Mouse (Mus musculus): ENCODE measurements at regions not wholly inside any gene's neighbourhood (a gene's known extent, or its start where the extent isn't known, plus 50 kb on each side); places are given as distances from the start of the nearest gene placed in this dataset.

DNA sequence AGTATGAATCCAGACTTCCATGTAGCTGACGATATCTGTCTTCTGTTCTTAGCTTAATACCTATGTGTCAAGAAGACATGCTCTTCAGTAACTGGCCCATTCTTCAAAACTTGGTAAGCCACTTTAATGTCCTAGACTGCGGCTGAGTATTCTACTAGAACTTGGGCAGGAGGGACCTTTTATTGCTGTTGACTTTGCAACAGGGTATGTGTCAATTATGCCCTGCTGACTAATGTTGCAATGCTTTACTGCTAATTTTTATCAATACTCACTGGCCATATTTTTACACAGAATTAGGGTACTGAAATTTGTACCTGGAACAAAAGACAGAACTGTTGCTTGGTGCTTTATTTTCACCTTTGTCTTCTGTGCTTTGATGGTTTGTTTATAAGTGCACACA, 746.9 kb downstream of the Ppargc1a start:
- DNase-seq (ENCODE audit: low read depth, low spot score), result no peak

DNA sequence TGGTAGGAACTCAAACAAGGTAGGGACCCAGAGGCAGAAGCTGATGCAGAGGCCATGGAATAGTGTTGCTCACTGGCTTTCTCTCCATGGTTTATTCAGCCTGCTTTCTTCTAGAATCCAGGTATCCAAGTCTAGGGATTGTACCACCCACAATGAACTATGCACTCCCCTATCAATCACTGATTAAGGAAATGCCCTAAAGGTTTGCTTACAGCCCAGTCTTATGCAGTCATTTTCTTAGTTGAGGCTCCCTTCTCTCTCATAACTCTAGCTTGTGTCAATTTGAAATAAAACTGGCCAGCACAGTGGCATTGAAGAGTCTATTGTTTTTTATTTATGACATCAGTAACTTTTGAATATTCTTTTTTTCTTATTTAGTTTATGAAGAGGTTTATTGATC, 747.6 kb downstream of the Ppargc1a start:
- DNase-seq (ENCODE audit: low read depth, low spot score), result no peak

- DNase-seq (ENCODE audit: low read depth, low spot score), result no peak
Observed at GRCm38 (mm10) chr5:50795310-50795709, 736.5 kb upstream of the Adgra3 start.

DNA sequence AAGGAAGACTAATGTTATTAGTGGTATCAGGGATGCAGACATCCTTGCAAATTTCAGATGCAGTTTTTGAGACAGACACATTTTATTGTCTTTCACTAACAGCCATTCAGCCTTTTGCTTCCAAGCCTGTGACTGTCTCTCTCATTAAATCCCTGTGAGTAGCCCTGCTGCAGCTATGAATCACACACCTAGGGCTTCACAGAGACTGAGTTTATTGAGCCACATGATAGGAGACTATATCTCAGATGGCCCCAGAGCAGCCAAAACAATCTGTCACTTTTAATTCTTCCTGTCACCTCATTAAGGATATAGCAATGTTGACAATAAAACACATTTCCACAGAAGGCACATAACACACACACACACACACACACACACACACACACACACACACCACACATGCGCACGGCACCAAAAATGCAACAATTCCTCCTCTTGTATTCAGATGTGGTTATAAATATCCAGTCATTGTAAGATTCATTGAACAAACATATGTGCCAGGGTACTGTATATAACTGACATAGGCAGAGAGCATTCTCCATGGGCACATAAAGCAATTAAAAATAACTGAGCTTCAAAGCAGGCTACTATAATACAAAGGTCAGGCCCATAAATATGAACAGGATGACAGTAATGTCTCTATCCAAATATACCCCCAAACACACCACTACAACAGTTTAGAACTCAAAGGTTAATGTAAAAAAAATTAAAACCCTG, 735.8 kb upstream of the Adgra3 start:
- no peak for DNase-seq (ENCODE audit: low read depth, low spot score)

DNA sequence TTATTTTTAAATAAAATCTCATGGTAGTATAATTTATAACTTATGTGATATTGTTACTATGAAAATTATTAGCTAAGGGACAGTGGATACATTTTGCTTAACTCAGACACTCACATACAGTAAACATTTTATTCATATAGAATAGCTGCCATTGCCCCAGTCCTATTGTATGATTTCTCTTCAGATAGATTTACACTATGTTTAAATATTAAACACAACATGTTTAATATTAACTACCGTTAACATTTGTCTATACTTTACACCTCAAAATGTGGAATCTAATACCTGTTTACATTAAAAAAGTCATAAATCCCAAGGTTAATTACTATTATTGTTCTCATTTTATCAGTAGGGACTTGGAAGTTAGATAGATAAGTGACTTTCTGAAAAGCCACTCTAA, 734.8 kb upstream of the Adgra3 start:
- no peak for DNase-seq (ENCODE audit: low read depth, low spot score)

DNA sequence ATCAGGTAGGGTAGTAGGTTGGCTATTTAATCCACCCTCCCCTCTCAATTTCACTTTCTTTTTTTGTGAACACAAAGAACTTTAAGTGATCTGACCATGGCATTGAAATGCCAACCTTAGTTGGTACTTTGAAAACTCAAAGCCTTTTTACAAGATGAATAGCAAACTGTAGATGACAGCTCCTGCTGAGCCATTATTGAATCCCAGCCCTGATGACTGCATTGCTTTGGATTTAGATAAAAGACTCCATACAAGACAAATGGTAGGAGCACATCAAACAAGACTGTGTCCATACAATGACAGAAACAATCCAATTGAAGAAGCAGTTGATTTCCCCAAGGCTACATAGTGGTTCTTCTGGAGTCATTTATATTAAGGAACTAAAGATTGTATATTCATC, 726.5 kb upstream of the Adgra3 start:
- DNase-seq (ENCODE audit: low read depth, low spot score), result no peak

GRCm38 (mm10) chr5:50779138-50779537, 720.3 kb upstream of the Adgra3 start:
- DNase-seq (ENCODE audit: low read depth, low spot score), result no peak

DNA sequence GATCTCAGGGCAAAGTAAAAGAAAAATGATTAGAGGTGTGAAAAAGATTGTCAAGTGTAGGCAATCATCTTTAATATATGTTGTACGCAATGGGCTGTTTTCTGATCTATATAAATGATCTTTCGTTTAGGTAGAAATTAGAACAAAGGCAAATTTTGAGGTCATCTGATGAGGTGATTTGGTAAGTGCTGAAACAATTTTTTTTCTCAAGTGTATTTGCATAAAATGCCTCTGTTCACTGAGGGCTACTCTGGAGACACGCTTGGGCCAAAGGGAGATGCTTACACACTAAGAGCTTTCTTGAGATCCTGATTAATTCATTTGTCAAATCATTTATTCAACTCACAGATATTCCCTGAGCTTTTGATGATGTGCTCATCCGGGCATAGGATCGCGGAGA, 719.4 kb upstream of the Adgra3 start:
- DNase-seq (ENCODE audit: low read depth, low spot score), result no peak

DNA sequence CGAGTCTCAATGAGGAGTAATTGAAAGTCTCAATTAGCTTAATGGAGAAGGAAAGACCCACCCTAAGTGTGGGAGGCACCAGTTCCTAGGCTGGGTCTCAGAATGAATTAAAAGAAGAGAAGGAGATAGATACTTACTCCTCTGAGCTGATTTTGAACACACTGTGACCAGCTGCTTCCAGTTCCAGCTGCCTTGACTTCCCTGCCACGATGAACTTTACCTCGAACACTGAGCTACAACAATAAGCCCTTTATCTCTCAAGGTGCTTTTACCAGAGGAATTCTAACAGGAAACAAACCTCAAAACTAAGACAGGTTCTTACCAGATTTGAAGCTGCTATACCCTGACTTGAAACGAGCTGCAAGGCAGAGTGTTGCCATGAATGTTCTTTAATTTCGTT, 703.5 kb upstream of the Adgra3 start:
- DNase-seq (ENCODE audit: low read depth, low spot score), result no peak

DNA sequence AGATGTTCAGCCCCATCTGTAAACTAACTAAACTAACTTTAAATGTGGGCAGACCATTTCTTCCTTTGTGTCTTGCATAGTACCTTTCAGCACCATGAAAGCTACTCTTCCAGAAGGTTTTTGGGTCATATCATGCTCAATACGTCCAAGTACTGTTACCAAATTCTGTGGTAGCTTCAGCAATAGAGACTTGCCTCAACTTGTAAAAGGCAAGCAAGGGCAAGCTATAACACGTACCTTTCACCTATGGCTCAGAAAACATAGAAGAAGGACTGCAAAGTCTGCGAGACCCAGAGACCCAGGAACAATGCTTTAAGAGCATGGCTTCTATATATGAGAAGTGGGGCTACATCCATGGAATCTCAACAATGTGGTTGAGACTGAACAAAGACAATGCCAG, 701.6 kb upstream of the Adgra3 start:
- no peak for DNase-seq (ENCODE audit: low read depth, low spot score)

DNA sequence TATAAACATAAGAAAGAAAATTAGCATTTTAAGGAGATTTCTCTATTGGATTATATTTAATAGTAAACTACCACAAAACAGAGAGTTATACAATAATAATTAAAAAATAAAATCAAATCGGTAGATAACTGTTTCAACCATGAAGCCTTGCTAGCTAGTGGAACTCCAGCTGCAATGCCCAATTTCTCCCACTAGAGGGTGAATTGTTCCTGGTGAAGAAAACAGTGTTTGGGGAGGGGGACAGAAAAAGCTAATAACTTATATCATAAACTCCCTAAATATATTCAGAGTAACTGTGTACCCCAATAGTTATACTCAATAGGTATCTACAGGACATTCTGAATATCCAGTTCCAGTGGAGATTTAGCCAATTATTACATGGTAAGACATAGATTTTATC, 694.0 kb upstream of the Adgra3 start:
- peak; percentile 54 for DNase-seq (ENCODE audit: low read depth, low spot score)

DNA sequence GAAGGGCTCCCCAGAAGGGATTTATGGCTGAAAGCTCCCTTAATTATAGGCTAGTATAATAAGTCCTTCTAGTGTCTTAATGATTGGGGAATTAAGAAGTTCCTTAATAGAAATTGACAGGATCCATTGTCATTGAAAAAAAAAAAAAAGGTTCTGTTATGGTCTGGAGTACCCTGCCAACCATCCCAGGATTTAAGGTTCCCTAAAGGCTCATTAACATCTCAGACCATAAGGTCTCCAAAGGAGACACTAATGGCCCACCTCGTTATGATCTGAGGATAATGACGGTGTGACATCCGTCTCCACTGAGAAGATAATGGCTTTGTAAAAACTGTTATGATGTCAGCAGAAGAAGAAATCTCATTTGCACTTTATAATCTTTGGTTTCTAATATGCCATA, 692.6 kb upstream of the Adgra3 start:
- DNase-seq (ENCODE audit: low read depth, low spot score), result no peak

DNA sequence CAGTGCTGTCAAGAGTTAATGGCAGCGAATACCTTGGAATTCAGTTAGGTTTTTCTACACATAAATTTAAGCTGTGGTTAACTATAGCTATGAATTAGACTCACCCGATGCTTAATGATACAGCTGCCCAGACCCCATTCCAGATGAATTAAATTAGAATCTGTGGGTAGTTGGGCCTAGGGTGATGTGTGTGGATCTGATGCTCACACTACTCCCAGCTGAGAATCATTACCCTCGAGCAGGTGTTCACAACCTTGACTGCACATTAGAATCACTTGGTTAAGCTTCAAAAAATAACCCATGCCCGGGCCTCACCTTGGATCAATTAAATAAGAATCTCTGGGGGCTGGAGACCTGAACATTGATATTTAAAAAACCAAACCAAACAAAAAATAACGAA, 684.2 kb upstream of the Adgra3 start:
- DNase-seq (ENCODE audit: low read depth, low spot score), result no peak

- DNase-seq (ENCODE audit: low read depth, low spot score), result no peak
Observed at GRCm38 (mm10) chr5:50733711-50734110, 674.9 kb upstream of the Adgra3 start.

- DNase-seq (ENCODE audit: low read depth, low spot score), result no peak
Observed at GRCm38 (mm10) chr5:50728337-50729003, 669.7 kb upstream of the Adgra3 start.

DNA sequence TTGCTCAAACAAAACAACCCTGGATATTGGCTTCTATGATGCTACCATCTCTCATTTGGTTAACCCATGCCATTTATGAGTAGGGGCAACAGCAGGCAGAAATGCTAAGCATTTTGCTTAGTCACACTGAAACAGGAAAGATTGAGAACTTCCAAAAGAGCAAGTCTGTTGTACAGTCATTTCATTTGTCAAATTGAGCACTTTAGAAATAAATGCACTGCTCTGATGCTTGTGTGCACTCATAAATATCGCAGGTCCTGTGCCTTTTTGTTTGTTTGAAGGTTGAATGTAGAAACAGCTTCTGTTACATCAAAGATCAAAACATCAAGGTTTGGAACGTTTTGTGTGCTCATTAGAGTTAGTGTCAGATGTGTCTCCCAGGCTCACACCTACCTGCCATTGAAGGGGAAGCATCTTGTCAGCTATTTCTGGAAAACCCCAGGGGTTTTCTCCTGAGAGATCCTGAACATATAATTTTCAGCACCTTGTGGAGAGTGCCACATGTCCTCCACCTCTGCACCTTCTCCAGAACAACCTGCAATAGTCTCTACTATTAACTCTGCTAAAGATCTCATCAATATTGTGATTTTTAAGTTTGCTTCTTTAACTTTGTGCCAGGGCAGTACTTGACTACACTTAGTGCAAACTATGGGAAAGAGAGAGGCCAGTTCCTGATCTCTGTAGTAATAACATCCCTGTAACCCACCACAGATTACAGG, 648.3 kb upstream of the Adgra3 start:
- DNase-seq (ENCODE audit: low read depth, low spot score), result no peak

DNA sequence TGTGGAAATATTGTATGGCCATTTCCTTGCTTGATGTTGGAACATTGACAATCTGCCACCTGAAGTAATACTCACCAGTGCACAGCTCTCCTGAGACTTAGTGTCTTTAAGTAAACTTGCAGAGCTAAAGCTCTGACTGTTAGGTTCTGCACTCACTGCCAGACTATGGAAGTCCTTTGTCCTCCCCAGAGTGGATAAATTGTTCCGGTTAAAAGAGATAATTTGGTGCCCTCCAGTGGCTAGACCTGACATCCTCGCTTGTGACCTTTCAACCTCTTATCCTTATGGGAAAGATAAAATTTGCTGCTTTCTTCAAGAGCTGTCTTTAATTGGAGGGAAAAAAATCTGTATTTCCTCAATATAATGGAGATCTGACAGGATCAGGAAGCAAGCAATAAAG, 639.3 kb upstream of the Adgra3 start:
- DNase-seq (ENCODE audit: low read depth, low spot score), result peak; percentile 39

- DNase-seq (ENCODE audit: low read depth, low spot score), result no peak
Observed at GRCm38 (mm10) chr5:50697588-50697987, 638.8 kb upstream of the Adgra3 start.

DNA sequence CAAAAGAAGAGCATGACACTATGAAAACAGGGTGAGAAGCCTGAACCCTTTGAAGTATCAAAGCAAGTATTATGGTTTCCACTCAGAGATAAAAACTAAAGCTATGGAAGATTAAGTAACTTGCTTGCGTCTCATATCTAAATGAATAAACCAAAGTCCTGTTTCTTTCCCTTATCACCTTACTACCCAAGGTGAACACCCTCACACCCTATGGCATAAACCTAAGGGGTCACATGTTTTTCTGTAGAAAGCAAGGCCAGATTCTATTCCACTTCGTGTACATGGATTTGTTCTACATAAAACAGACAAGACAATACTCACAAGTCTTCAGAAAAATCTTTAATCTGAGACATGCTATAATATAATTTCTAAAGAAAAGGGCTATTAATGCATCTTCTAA, 629.6 kb upstream of the Adgra3 start:
- no peak for DNase-seq (ENCODE audit: low read depth, low spot score)

GRCm38 (mm10) chr5:50683966-50684365, 625.2 kb upstream of the Adgra3 start:
- DNase-seq (ENCODE audit: low read depth, low spot score), result no peak

GRCm38 (mm10) chr5:50636539-50636938, 577.7 kb upstream of the Adgra3 start:
- no peak for DNase-seq (ENCODE audit: low read depth, low spot score)

DNA sequence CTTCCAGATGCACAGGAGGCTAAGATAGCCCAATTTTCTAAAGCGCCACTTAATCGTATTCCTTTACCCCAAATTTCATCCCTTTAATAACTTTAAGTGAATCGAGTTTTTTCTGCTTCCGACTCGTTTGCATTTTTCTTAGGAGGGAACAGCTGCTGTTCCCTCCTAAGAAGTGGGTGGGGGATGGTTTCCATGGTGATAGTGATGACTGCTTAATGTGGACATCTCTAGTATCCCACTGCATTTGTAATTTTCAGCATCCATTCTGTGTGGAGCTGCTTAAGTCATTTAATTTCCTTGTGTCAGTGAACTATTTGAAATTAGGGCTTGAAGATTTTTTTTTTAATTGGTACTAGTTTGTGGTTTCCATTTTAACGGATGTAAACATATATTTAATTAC, 567.8 kb upstream of the Adgra3 start:
- DNase-seq (ENCODE audit: low read depth, low spot score), result peak; percentile 69

- no peak for DNase-seq (ENCODE audit: low read depth, low spot score)
Observed at GRCm38 (mm10) chr5:50624206-50624605, 565.4 kb upstream of the Adgra3 start.
